Mouse (Mus musculus): ENCODE data around the gene Mrpl1. TPM values are rescaled to one million over a fixed set of nuclear protein-coding genes. Genes with fewer than 3 reads are reported as not detected.

The Mrpl1 gene
- polyA plus RNA-seq, 1 experiment from 2014 or later: 17.5 TPM

DNA sequence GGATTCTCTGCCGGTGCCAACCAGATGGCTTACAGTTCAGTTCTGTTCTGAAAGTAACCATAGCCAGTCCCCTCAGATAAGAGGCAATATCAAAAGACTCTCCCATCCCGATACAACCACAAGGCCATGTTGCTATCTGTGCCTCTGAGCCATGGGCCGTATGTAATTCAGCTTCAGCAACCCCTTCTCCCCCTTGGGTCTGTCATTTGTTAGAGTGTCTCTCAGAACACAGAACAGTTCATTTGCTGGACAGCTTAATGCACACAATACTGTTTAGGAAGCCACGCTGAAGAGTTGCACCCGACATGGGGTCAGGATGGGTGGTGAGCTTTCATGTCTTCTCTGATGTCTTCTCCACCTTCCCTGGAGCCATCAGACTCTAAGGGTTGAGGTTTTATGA, 100.3 kb downstream of the Mrpl1 start:
- Histone ChIP-seq H3K27me3 (ENCODE audit: control insufficient read depth, insufficient read depth, low read length) (no peaks in the 10 kb centered on the region), H3K4me2 (ENCODE audit: low read length) (no peak overlapping the region), H3K9me3 (ENCODE audit: control insufficient read depth, low read length) (no peaks in the 10 kb centered on the region), H3K4me3 (replicated peaks; ENCODE audit: low read depth, low read length) (no peak overlapping the region), H3K4me1 (ENCODE audit: control insufficient read depth, insufficient read depth, low read length) (0 out of 2 replicates have a peak, but pooled peaks cover 6% of the 10 kb centered on the region), H3K36me3 (ENCODE audit: control insufficient read depth, insufficient read depth, low read length) (no peaks in the 10 kb centered on the region), H3K9ac (replicated peaks; ENCODE audit: low read length) (no peak overlapping the region), H3K27ac (replicated peaks; ENCODE audit: low read depth, low read length) (no peak overlapping the region)
- DNase-seq (no peak), ATAC-seq (ENCODE audit: low FRiP score, low TSS enrichment) (no peak)
- 91% methylated on average over 5 of the region's 5 CpGs for WGBS

DNA sequence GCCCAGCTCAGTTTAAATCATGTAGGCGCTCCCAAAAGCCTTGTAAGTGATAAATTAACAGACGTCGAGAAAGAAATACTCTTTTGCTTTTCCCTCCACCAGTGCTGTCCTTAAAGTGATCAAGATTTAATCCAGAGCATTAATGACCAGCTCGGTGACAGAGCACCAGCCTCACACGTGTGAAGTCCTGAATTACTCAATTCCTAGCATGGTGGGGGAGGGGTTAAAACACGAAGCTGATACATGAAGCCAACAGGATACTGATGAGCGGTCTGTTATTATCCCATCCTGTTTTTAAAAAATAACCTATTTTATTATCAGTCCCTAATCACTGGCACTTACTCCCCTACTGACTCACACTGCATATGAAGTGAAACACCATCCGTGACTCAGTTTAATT, 102.4 kb downstream of the Mrpl1 start:
- H3K9ac ChIP-seq (replicated peaks; ENCODE audit: low read length): no peak overlapping the region
- no peaks in the 10 kb centered on the region for H3K27me3 ChIP-seq (ENCODE audit: control insufficient read depth, insufficient read depth, low read length)
- DNase-seq: no peak
- no peak overlapping the region for H3K4me2 ChIP-seq (ENCODE audit: low read length)
- H3K36me3 ChIP-seq (ENCODE audit: control insufficient read depth, insufficient read depth, low read length): no peaks in the 10 kb centered on the region
- 0 out of 2 replicates have a peak, but pooled peaks cover 6% of the 10 kb centered on the region for H3K4me1 ChIP-seq (ENCODE audit: control insufficient read depth, insufficient read depth, low read length)
- no peak for ATAC-seq (ENCODE audit: low FRiP score, low TSS enrichment)
- WGBS: 79% methylated on average over 8 of the region's 8 CpGs
- no peaks in the 10 kb centered on the region for H3K9me3 ChIP-seq (ENCODE audit: control insufficient read depth, low read length)
- no peak overlapping the region for H3K4me3 ChIP-seq (replicated peaks; ENCODE audit: low read depth, low read length)
- no peak overlapping the region for H3K27ac ChIP-seq (replicated peaks; ENCODE audit: low read depth, low read length)

Other genes starting within 250 kb of the Mrpl1 start
- 17.7 and 19.2 TPM in 2 replicates for gene Cnot6l, start 45.3 kb upstream of the Mrpl1 start, polyA plus RNA-seq (2014; fragmentation: Nextera tagmentation; extraction: Ambion mirVana)
- gene Fras1, start 164.5 kb downstream of the Mrpl1 start, polyA plus RNA-seq (2014; fragmentation: Nextera tagmentation; extraction: Ambion mirVana): 6.3 and 7.8 TPM in 2 replicates

Measured in midbrain, embryonic 14.5 days (tissue).